Mouse (Mus musculus): ENCODE measurements at regions not wholly inside any gene's neighbourhood (a gene's known extent, or its start where the extent isn't known, plus 50 kb on each side); places are given as distances from the start of the nearest gene placed in this dataset.

- TF ChIP-seq CTCF (IDR thresholded peaks at IDR 0.05; ENCODE audit: borderline replicate concordance, insufficient read depth, low read length) (no peak), POLR2A (IDR thresholded peaks at IDR 0.05; ENCODE audit: low read depth, low read length) (no peak)
- Histone ChIP-seq H3K4me3 (ENCODE audit: insufficient read depth, low read length) (no peak overlapping the region), H3K4me1 (ENCODE audit: control insufficient read depth, insufficient read depth, low read length) (no peaks in the 10 kb centered on the region), H3K27ac (ENCODE audit: insufficient read depth, low read length) (no peak overlapping the region)
Measured at GRCm38 (mm10) chr11:48377269-48377668, 388.5 kb upstream of the Sgcd start.

DNA sequence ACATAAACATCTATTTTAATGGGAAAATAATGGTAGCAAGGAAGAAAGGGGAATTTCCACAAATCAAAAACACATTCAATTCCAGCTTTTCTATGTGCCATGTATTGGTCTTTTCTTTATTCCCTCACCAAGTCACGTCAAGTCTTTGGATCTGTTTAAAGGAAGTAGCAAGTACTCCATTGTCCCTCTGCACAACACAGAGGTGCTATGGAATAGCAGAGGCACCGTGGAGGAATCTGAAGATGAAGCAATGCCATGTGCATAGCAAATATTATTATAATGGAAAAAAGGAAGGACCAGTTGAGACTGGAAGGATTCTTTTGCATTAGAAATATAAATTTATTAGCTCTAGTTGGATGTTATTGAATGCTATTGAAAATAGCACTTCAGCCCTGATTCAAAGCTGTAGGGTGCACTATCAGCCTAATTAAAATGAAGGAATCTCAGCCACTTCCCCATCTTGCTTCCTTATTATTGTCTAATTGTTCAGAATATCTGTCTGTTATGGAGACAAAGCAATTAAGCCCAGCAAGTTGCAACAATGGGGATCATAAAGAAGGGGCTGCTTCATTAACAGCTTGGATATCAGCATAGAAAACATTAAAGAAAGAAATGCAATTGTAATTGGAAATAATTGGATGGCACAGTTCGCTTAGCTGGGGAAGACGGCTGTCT is 362.7 kb upstream of the Sgcd start:
- Histone ChIP-seq H3K27ac (ENCODE audit: insufficient read depth, low read length) (no peak overlapping the region), H3K4me3 (ENCODE audit: insufficient read depth, low read length) (no peak overlapping the region), H3K4me1 (ENCODE audit: control insufficient read depth, insufficient read depth, low read length) (no peaks in the 10 kb centered on the region)
- TF ChIP-seq CTCF (IDR thresholded peaks at IDR 0.05; ENCODE audit: borderline replicate concordance, insufficient read depth, low read length): no peak
- no peak for TF ChIP-seq POLR2A (IDR thresholded peaks at IDR 0.05; ENCODE audit: low read depth, low read length)

DNA sequence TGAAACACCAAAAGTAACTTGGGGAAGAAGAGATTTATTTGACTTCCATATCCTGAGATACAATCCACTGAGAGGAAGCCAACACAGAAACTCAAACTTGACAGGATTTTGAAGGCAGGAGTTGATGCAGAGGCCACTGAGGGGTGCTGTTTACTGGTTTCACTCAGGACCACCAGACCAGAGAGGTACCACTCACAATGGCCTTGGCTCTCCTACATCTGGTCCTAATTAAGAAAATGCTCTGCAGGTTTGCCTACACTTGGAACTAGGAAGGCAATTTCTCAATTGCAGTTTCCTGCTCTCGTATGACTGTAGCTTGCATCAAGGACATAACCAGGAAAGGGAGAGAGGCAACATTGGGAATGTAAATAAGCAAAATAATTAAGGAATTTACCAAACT is 325.7 kb upstream of the Sgcd start:
- H3K4me3 ChIP-seq (ENCODE audit: insufficient read depth, low read length): no peak overlapping the region
- no peak for TF ChIP-seq POLR2A (IDR thresholded peaks at IDR 0.05; ENCODE audit: low read depth, low read length)
- H3K27ac ChIP-seq (ENCODE audit: insufficient read depth, low read length): no peak overlapping the region
- no peaks in the 10 kb centered on the region for H3K4me1 ChIP-seq (ENCODE audit: control insufficient read depth, insufficient read depth, low read length)

DNA sequence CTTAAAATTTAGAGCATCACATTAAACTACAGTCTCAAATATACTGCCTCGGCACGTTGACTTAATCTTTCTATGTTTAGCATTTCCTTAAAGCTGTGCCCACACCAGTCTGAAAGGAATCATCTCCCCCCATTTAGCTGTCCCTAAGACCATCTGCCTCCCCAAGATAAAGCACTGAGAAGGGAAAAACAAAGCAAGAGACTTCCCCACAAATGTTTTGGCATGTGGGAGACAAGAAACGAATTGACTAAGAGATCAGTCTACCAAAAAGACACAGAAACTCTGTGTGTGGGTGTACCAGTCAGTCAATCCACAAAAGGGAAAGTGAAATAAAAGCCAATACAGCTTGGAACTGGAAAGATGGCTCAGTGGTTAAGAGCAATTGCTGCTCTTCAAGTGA is 306.6 kb upstream of the Sgcd start:
- TF ChIP-seq POLR2A (IDR thresholded peaks at IDR 0.05; ENCODE audit: low read depth, low read length) (no peak), CTCF (IDR thresholded peaks at IDR 0.05; ENCODE audit: borderline replicate concordance, insufficient read depth, low read length) (no peak)
- no peak overlapping the region for H3K4me3 ChIP-seq (ENCODE audit: insufficient read depth, low read length)
- no peak overlapping the region for H3K27ac ChIP-seq (ENCODE audit: insufficient read depth, low read length)
- H3K4me1 ChIP-seq (ENCODE audit: control insufficient read depth, insufficient read depth, low read length): no peaks in the 10 kb centered on the region

DNA sequence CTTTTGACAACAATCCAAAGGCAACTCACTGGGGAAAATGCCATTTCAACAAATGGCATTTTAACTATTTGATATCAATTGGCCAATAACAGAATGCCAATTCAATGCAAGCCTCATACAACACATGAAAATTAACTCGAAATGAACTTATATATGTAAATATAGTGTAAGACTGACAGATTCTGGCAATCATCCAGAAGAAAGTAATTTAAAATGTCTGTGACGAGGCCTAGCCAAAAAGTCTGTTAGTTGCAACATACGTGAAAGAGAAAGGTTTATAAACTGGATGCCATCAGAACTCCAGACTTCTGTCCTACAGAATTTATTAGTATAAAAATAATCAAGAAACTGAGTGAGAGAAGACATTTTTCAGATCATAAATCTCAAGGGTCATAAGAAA is 273.7 kb upstream of the Sgcd start:
- no peaks in the 10 kb centered on the region for H3K4me1 ChIP-seq (ENCODE audit: control insufficient read depth, insufficient read depth, low read length)
- TF ChIP-seq POLR2A (IDR thresholded peaks at IDR 0.05; ENCODE audit: low read depth, low read length) (no peak), CTCF (IDR thresholded peaks at IDR 0.05; ENCODE audit: borderline replicate concordance, insufficient read depth, low read length) (no peak)
- H3K4me3 ChIP-seq (ENCODE audit: insufficient read depth, low read length): no peak overlapping the region
- H3K27ac ChIP-seq (ENCODE audit: insufficient read depth, low read length): no peak overlapping the region

DNA sequence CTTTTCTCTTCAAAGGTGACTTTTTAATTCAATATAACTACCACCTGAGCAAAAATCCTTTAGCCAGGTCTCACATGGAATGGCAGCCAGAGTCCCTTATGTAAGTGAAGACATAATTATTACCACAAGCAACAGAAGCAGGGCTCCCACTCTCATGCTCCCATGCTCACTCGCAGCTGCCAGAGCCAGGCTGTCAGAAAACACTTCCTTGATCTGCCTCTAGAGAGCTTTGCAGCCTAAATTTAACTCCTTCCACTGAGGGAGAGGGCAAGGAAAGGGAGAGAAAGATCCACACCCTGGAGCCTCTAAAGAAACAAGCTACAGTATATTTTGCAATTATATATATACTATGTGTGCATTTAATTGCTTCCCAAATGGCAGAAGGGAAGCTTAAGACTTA is 272.3 kb upstream of the Sgcd start:
- Histone ChIP-seq H3K27ac (ENCODE audit: insufficient read depth, low read length) (no peak overlapping the region), H3K4me3 (ENCODE audit: insufficient read depth, low read length) (no peak overlapping the region), H3K4me1 (ENCODE audit: control insufficient read depth, insufficient read depth, low read length) (no peaks in the 10 kb centered on the region)
- TF ChIP-seq CTCF (IDR thresholded peaks at IDR 0.05; ENCODE audit: borderline replicate concordance, insufficient read depth, low read length): no peak
- no peak for TF ChIP-seq POLR2A (IDR thresholded peaks at IDR 0.05; ENCODE audit: low read depth, low read length)

GRCm38 (mm10) chr11:48250678-48251317 is 262.0 kb upstream of the Sgcd start:
- TF ChIP-seq CTCF (IDR thresholded peaks at IDR 0.05; ENCODE audit: borderline replicate concordance, insufficient read depth, low read length) (no peak), POLR2A (IDR thresholded peaks at IDR 0.05; ENCODE audit: low read depth, low read length) (no peak)
- Histone ChIP-seq H3K4me1 (ENCODE audit: control insufficient read depth, insufficient read depth, low read length) (no peaks in the 10 kb centered on the region), H3K27ac (ENCODE audit: insufficient read depth, low read length) (no peak overlapping the region), H3K4me3 (ENCODE audit: insufficient read depth, low read length) (no peak overlapping the region)

DNA sequence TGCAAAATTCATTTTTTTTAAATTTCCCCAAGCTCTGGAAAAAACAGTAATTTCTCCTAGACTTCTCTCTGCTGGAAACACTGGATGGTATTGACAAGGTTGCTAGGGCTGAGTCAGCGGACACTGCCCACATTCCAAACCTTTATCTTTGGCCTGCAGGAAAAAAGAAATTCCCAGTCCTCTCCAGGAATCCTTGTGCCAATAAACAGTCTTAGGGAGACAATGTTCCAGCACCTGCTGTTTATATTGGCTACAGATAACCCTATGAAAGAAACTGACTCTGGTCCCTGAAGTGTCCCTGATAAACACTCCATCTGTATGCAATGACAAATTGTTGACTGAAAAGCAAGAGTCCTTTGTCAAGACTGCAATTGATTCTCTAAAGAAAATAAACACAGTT is 260.5 kb upstream of the Sgcd start:
- no peak for TF ChIP-seq CTCF (IDR thresholded peaks at IDR 0.05; ENCODE audit: borderline replicate concordance, insufficient read depth, low read length)
- no peak for TF ChIP-seq POLR2A (IDR thresholded peaks at IDR 0.05; ENCODE audit: low read depth, low read length)
- H3K4me3 ChIP-seq (ENCODE audit: insufficient read depth, low read length): no peak overlapping the region
- H3K4me1 ChIP-seq (ENCODE audit: control insufficient read depth, insufficient read depth, low read length): no peaks in the 10 kb centered on the region
- no peak overlapping the region for H3K27ac ChIP-seq (ENCODE audit: insufficient read depth, low read length)

GRCm38 (mm10) chr11:48221156-48221555 is 232.4 kb upstream of the Sgcd start:
- Histone ChIP-seq H3K4me3 (ENCODE audit: insufficient read depth, low read length) (no peak overlapping the region), H3K4me1 (ENCODE audit: control insufficient read depth, insufficient read depth, low read length) (no peaks in the 10 kb centered on the region), H3K27ac (ENCODE audit: insufficient read depth, low read length) (no peak overlapping the region)
- TF ChIP-seq POLR2A (IDR thresholded peaks at IDR 0.05; ENCODE audit: low read depth, low read length) (no peak), CTCF (IDR thresholded peaks at IDR 0.05; ENCODE audit: borderline replicate concordance, insufficient read depth, low read length) (no peak)

GRCm38 (mm10) chr11:48219157-48219556 is 230.4 kb upstream of the Sgcd start:
- Histone ChIP-seq H3K27ac (ENCODE audit: insufficient read depth, low read length) (no peak overlapping the region), H3K4me1 (ENCODE audit: control insufficient read depth, insufficient read depth, low read length) (no peaks in the 10 kb centered on the region), H3K4me3 (ENCODE audit: insufficient read depth, low read length) (no peak overlapping the region)
- TF ChIP-seq CTCF (IDR thresholded peaks at IDR 0.05; ENCODE audit: borderline replicate concordance, insufficient read depth, low read length) (no peak), POLR2A (IDR thresholded peaks at IDR 0.05; ENCODE audit: low read depth, low read length) (no peak)

All from embryonic fibroblast, embryonic 13.5 days (primary cell).